Mouse (Mus musculus) heart, embryonic 16.5 days (tissue): ENCODE measurements around the gene Hoxb4. TPM values are rescaled to one million over a fixed set of nuclear protein-coding genes. Genes with fewer than 3 reads are reported as not detected.

Experiments used
- ATAC-seq: fragments of 200-750 bp; cut with Nextera tagmentation; replicated peaks from 2 replicates; pipeline ENCODE4 v1.8.0; 2017; ENCODE audit warnings: moderate number of reproducible peaks; ENCODE audit not compliant: insufficient read depth, low FRiP score; ENCODE audit errors: extremely low read depth
- H3K27ac ChIP-seq: fragments of 300-500 bp; sonication (generic); 2 replicates; pipeline ENCODE4 v1.5.1; 2014; ENCODE audit warnings: mild to moderate bottlenecking, low read length, control low read depth, moderate library complexity
- H3K27me3 ChIP-seq: fragments of 300-500 bp; sonication (generic); 2 replicates; pipeline ENCODE4 v1.6.1; 2014; ENCODE audit warnings: low read length, mixed read lengths; ENCODE audit not compliant: control insufficient read depth, insufficient read depth
- H3K36me3 ChIP-seq: fragments of 300-500 bp; sonication (generic); 2 replicates; pipeline ENCODE4 v1.6.1; 2014; ENCODE audit not compliant: control insufficient read depth, insufficient read depth
- H3K4me1 ChIP-seq: fragments of 300-500 bp; sonication (generic); 2 replicates; pipeline ENCODE4 v1.6.1; 2014; ENCODE audit warnings: low read length, mixed read lengths; ENCODE audit not compliant: control insufficient read depth, insufficient read depth
- H3K4me2 ChIP-seq: fragments of 300-500 bp; sonication (generic); 2 replicates; pipeline ENCODE4 v1.6.1; 2014; ENCODE audit warnings: low read depth, mild to moderate bottlenecking, control low read depth, low read length
- H3K4me3 ChIP-seq: fragments of 300-500 bp; sonication (generic); 2 replicates; pipeline ENCODE4 v1.5.1; 2014; ENCODE audit warnings: mild to moderate bottlenecking, control low read depth, low read length
- H3K9ac ChIP-seq: fragments of 300-500 bp; sonication (generic); 2 replicates; pipeline ENCODE4 v1.6.1; 2014; ENCODE audit warnings: low read length, control low read depth
- H3K9me3 ChIP-seq: fragments of 300-500 bp; sonication (generic); replicated peaks from 2 replicates; pipeline ENCODE4 v1.6.1; 2016; ENCODE audit warnings: low read length; ENCODE audit not compliant: control insufficient read depth
- WGBS: fragments of 180-500 bp; shearing (Covaris S2); extraction: QIAGEN DNeasy Blood & Tissue Kit; methylation state at CpG from one replicate; pipeline ENCODE4 v1.1.7; 2014; 5-methylcytosine and 5-hydroxymethylcytosine counted together
- microRNA counts: library from miRNA; unstranded; fragments of <30 nt; microRNA quantifications from one replicate; lab custom pipeline; 2016
- microRNA-seq: library from miRNA; unstranded; fragments of <30 nt; microRNA quantifications from one replicate; pipeline ENCODE4, GENCODE M21; 2017
- polyA plus RNA-seq: library from polyadenylated mRNA; unstranded; fragments of >200 nt; fragmentation: Nextera tagmentation; extraction: Ambion mirVana; gene quantifications from 2 replicates; pipeline ENCODE4 v1.2.1, GENCODE M21; 2015

Hoxb4 gene
- polyA plus RNA-seq, 1 experiment from 2014 or later, result 0.28 TPM

- Histone ChIP-seq H3K27ac (no peak overlapping the region), H3K9me3 (no peaks in the 10 kb centered on the region), H3K27me3 (peaks cover 66% of the 10 kb centered on the region), H3K36me3 (no peaks in the 10 kb centered on the region), H3K4me3 (no peak overlapping the region), H3K4me2 (no peak overlapping the region), H3K9ac (no peak overlapping the region), H3K4me1 (no peaks in the 10 kb centered on the region)
- ATAC-seq, result no peak
- WGBS, result 13% methylated on average over 5 of the region's 5 CpGs
Measured at GRCm38 (mm10) chr11:96363807-96364206, 45.7 kb downstream of the Hoxb4 start.

- peak within 1 kb of the TSS; percentile 29 for H3K4me3 ChIP-seq
- H3K9ac ChIP-seq, result no peak within 1 kb of the TSS
- H3K9me3 ChIP-seq, result no peaks in the 10 kb centered on the region
Measured at GRCm38 (mm10) chr11:96365441-96366091, 47.5 kb downstream of the Hoxb4 start, which contains the start of gene Hoxb1. Gene Hoxb1, plus strand, starts transcription at chr11:96365752.

GRCm38 (mm10) chr11:96366092-96367041, 48.3 kb downstream of the Hoxb4 start:
- H3K9me3 ChIP-seq, result no peaks in the 10 kb centered on the region
- no peak overlapping the region for H3K27ac ChIP-seq
- H3K27me3 ChIP-seq, result peaks cover 89% of the 10 kb centered on the region
- no peak for ATAC-seq
- no peak overlapping the region for H3K9ac ChIP-seq
- H3K4me3 ChIP-seq, result peak overlapping the region; percentile 29
- H3K36me3 ChIP-seq, result no peaks in the 10 kb centered on the region
- no peaks in the 10 kb centered on the region for H3K4me1 ChIP-seq
- WGBS, result 3% methylated on average over 47 of the region's 47 CpGs
- peak overlapping the region; percentile 15 for H3K4me2 ChIP-seq

More at GRCm38 (mm10) chr11:96365441-96366091, 47.5 kb downstream of the Hoxb4 start, which contains the start of gene Hoxb1:
- Histone ChIP-seq H3K27me3 (peaks cover 83% of the 10 kb centered on the region), H3K4me1 (no peaks in the 10 kb centered on the region), H3K4me2 (peak within 1 kb of the TSS; percentile 15), H3K36me3 (no peaks in the 10 kb centered on the region), H3K27ac (no peak within 1 kb of the TSS)
- no peak for ATAC-seq
- WGBS, result 5% methylated on average over 26 of the region's 26 CpGs

GRCm38 (mm10) chr11:96367141-96367540, 49.1 kb downstream of the Hoxb4 start:
- Histone ChIP-seq H3K9me3 (no peaks in the 10 kb centered on the region), H3K36me3 (no peaks in the 10 kb centered on the region), H3K4me2 (no peak overlapping the region), H3K4me1 (no peaks in the 10 kb centered on the region), H3K27me3 (peaks cover 88% of the 10 kb centered on the region), H3K9ac (no peak overlapping the region), H3K27ac (no peak overlapping the region), H3K4me3 (no peak overlapping the region)
- 39% methylated on average over 6 of the region's 6 CpGs for WGBS
- ATAC-seq, result no peak

GRCm38 (mm10) chr11:96368686-96369085, 50.6 kb downstream of the Hoxb4 start:
- H3K27me3 ChIP-seq, result peaks cover 94% of the 10 kb centered on the region
- ATAC-seq, result no peak
- H3K36me3 ChIP-seq, result no peaks in the 10 kb centered on the region
- 15% methylated on average over 5 of the region's 5 CpGs for WGBS
- H3K27ac ChIP-seq, result no peak overlapping the region
- H3K4me2 ChIP-seq, result no peak overlapping the region
- no peaks in the 10 kb centered on the region for H3K4me1 ChIP-seq
- H3K4me3 ChIP-seq, result no peak overlapping the region
- no peaks in the 10 kb centered on the region for H3K9me3 ChIP-seq
- no peak overlapping the region for H3K9ac ChIP-seq

- Histone ChIP-seq H3K4me2 (no peak overlapping the region), H3K36me3 (no peaks in the 10 kb centered on the region), H3K4me1 (no peaks in the 10 kb centered on the region), H3K9ac (no peak overlapping the region), H3K27me3 (peaks cover 94% of the 10 kb centered on the region), H3K27ac (no peak overlapping the region), H3K4me3 (no peak overlapping the region), H3K9me3 (no peaks in the 10 kb centered on the region)
- WGBS, result 44% methylated on average over 7 of the region's 7 CpGs
- no peak for ATAC-seq
Measured at GRCm38 (mm10) chr11:96369140-96369539, 51.1 kb downstream of the Hoxb4 start.

MicroRNAs encoded within 50 kb of the gene (microRNA counts, 519-probe panel; counts per million panel counts)
- 2,586 counts per million, percentile 64 among the panel's probes with 10 or more counts for microRNA mmu-miR-10a (lab: Ali Mortazavi, UCI)

Small RNA genes within 50 kb of the gene (microRNA-seq; reads per million reads assigned to microRNA genes)
- gene Mir10a, result 4,802 reads per million, percentile 92 among the genes with 10 or more reads in this experiment

Other genes starting within 250 kb of the Hoxb4 start
- gene Atp5g1, start 242.6 kb upstream of the Hoxb4 start, polyA plus RNA-seq, result 2,218 and 2,299 TPM in 2 replicates
- gene Calcoco2, start 206.3 kb upstream of the Hoxb4 start, polyA plus RNA-seq, result 0.11 TPM in 1 of 2 replicates, not detected in the other
- gene Ttll6, start 184.5 kb upstream of the Hoxb4 start, polyA plus RNA-seq, result 0.13 and 0.24 TPM in 2 replicates
- 0.08 TPM in 1 of 2 replicates, not detected in the other for gene Hoxb13, start 124.0 kb upstream of the Hoxb4 start, polyA plus RNA-seq
- 0.10 TPM in 1 of 2 replicates, not detected in the other for gene Hoxb9, start 46.8 kb upstream of the Hoxb4 start, polyA plus RNA-seq
- not detected in 2 replicates for gene Hoxb8, start 36.4 kb upstream of the Hoxb4 start, polyA plus RNA-seq
- gene Hoxb7, start 31.6 kb upstream of the Hoxb4 start, polyA plus RNA-seq, result 0.31 and 0.43 TPM in 2 replicates
- gene Hoxb6, start 25.8 kb upstream of the Hoxb4 start, polyA plus RNA-seq, result 0.51 TPM in 1 of 2 replicates, not detected in the other
- gene Hoxb5, start 14.9 kb upstream of the Hoxb4 start, polyA plus RNA-seq, result 0.76 and 2.8 TPM in 2 replicates
- 0.24 and 0.79 TPM in 2 replicates for gene Hoxb3, start 5.1 kb downstream of the Hoxb4 start, polyA plus RNA-seq
- gene Hoxb2, start 32.3 kb downstream of the Hoxb4 start, polyA plus RNA-seq, result 2.5 and 3.1 TPM in 2 replicates
- gene Hoxb1, start 47.5 kb downstream of the Hoxb4 start, polyA plus RNA-seq, result 0.07 TPM in 1 of 2 replicates, not detected in the other
- gene Skap1, start 146.3 kb downstream of the Hoxb4 start, polyA plus RNA-seq, result 9.3 and 27.8 TPM in 2 replicates